Mouse (Mus musculus): Measurements from ENCODE around the gene Ralb.

DNA sequence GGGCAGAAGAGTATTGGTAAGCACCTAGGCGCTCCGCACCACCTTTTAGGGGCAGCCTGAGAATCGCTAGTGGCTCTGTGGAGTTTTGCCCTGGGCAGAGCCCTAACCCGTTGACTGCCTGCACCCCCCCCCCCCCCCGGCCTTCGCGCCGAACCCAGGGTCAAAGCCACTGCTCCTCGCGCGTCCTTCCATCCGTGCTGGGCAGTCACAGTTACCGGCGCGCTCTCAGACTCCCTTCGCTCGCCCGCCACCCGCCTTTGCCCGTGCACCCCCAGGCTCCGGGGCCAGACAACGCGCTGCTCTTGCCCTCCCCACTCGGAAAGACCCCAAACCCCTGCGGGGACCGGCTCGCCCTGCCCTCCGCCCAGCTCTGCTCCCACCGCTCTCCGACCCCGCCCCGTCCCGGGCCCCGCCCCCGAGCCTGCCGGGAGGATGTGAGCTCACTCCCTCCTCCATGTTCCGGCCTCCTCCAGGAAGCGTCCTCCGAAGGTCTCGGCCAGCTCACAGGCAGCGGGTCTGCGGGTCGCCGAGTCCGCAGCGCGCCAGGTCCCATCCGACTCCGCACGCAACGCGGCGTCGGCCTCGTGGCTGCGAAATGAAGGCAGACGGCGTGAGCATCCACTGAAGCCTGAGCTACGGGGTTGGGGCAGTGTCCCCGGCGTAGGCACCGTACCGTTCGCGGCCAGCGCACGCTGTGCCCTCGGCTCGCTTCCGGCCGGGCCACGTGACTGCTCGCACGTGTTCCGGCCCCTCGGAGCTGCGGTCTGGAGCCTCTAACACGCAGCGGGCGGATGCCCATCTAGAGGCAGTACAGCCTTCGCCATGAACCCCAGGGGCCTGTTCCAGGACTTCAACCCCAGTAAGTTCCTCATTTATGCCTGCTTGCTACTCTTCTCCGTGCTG is 21.3 kb upstream of the Ralb start, which contains the start of gene Tmem185b:
- TF ChIP-seq POLR2A (IDR thresholded peaks at IDR 0.05; ENCODE audit: borderline replicate concordance, extremely low read depth, insufficient read depth, insufficient read length, poor library complexity, severe bottlenecking): peak; percentile 62; the same call in 1 of the 2 replicates
- no peak for TF ChIP-seq CTCF (IDR thresholded peaks at IDR 0.05; ENCODE audit: borderline replicate concordance, extremely low read depth, insufficient read depth, insufficient read length)
